Mouse (Mus musculus): ENCODE data around the gene Nle1. TPM values are rescaled to one million over a fixed set of nuclear protein-coding genes. Genes with fewer than 3 reads are reported as not detected.

The Nle1 gene
- total RNA-seq, 4 experiments from 2014 or later = 39.5 to 51.7 (median 46.7) TPM

DNA sequence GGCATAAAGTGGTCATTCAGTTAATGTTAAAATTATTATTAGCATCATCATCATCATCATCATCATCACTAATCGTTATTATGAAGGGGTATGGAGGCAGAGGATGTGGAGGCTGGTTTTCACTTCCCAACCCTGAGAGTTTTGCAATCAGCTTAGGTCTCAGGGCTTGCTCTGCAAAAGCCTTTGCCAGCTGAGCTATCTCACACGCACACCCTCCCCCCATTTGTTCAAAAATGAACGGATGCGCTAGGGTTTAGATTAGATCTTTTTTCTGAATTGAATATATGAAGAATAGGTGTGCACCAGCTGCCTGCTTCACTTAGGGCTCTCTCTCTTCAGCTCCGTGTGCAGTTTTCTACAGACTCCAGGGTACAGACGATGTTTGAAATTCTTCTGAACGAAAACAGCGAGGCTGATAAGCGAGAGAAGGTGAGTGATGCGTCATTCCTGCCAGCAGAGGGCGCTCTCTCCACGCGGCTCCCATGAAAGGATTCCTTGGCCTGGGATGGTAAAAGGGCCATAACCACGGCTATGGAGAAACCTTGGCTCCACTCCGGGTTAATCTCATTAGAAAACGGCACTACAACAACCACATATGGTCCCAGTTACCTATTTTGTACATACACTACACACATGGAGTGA, 6.6 kb upstream of the Nle1 start:
- peak; percentile 43 to 66 for DNase-seq (ENCODE audit: low spot score in 2 of 2)

GRCm38 (mm10) chr11:82910679-82911389, 2.6 kb upstream of the Nle1 start:
- DNase-seq (ENCODE audit: low spot score in 2 of 2) = no peak

- no peak for DNase-seq (ENCODE audit: low spot score in 2 of 2)
Observed at GRCm38 (mm10) chr11:82910250-82910649, 2.0 kb upstream of the Nle1 start, which contains the start of gene Unc45b. TSS of gene Unc45b (plus strand) at chr11:82910550.

- DNase-seq (ENCODE audit: low spot score in 2 of 2) = no peak
Observed at GRCm38 (mm10) chr11:82908608-82908989, 388 bp upstream of the Nle1 start.

GRCm38 (mm10) chr11:82905816-82906215, 2.4 kb downstream of the Nle1 start:
- no peak for DNase-seq (ENCODE audit: low spot score in 2 of 2)

DNA sequence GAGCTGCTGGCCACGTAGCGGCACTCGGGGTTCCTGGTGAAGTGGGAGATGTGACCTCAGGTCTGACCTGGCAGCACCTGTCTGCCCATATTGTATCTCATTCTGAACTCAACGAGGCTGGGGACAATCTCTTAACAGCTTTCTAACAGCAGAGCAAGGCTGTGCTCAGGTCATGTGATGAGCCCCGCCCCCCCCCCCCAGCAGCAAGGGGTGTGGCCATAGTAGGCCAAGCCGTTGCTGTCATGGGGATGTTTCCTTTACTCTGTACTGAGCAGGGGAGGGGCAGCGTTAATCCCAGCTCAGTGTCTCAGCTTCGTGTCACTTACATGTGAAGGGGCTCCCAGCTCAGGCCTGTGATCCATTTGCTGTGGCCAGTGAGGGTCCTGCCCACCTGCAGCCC, 3.3 kb downstream of the Nle1 start:
- no peak for DNase-seq (ENCODE audit: low spot score in 2 of 2)

DNA sequence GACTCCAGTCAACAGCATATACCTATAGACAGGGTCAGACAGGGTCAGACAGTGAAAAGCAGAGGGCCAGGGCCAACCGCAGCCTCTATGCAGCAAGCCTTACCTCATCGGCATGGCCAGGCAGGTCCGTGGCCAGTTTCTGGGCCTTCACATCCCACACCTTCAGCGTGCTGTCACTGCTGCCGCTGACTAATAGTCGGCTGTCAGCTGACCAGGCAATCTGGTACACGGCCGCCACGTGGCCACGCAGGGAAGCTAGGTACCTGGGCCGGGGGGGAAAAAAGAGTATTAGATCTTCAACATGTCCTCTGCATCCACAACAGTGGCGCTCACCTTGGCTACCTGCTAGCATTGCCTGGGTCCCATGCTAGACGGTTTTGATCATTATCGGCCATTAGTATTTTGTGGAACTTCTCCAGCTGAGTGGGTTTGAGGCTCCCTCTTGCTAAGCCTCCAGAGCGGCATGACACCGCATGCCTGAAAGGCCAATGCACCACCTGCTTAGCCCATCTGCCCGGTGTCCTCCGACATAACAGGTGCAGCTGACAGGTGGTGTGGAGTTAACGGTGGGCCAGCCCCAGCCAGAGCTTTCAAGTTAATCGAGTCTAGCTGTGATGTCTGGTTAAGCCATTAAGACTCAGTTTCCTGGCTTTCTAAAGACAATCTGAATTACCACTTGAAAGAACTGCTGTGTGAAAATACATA, 6.5 kb downstream of the Nle1 start:
- no peak for DNase-seq (ENCODE audit: low spot score in 2 of 2)

- no peak for DNase-seq (ENCODE audit: low spot score in 2 of 2)
Observed at GRCm38 (mm10) chr11:82899720-82900119, 8.5 kb downstream of the Nle1 start.

GRCm38 (mm10) chr11:82897478-82897877, 10.7 kb downstream of the Nle1 start:
- DNase-seq (ENCODE audit: low spot score in 2 of 2) = no peak

DNA sequence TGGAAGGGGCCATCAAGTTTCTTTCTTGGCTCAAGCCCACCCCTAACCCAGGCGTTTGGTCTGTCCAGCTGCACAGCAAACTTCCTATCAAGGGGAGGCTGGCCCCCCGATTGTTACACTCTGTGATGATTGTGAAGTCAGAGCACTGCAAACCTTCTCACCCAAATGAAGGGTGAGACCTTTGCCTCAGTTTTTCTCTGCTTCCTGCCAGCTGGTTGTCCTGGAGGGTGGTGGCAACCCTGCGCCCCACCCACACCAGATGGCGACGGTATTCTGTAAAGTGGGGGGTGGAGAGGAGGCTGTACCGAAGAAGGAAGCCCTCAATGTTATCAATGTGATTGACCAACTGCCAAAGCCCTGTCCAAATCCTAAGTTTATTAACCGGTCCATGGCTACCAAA, 16.3 kb downstream of the Nle1 start, which contains the start of gene Fndc8:
TSS of gene Fndc8 (plus strand) at position 189 of the 400 bp plus-strand sequence.
- DNase-seq (ENCODE audit: low spot score in 2 of 2) = no peak

DNA sequence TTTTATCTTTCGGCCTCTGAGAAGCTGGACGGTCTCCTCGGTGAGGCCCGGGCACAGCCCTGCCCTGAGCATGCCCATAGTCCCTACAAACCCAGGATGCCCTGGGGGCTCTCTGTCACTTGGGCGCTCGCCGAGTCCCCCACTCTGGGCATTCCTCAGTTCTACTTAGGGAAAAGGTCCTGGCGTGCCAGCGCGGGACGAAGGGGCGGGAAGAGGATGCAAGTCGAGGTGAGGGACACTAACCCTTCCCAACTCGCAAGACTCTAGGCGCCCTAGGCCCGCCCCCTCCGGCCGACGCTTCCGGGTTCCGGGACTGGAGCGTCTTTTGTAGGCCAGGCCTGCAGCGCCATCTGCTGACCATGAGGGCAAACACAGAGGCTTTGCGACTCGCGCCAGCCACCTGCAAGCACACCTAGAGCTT, 17.9 kb downstream of the Nle1 start, which contains the start of gene Rad51d:
TSS of gene Rad51d (minus strand) at position 273 of the 421 bp plus-strand sequence.
- DNase-seq (ENCODE audit: low spot score in 2 of 2) = peak; percentile 86 to 92

DNA sequence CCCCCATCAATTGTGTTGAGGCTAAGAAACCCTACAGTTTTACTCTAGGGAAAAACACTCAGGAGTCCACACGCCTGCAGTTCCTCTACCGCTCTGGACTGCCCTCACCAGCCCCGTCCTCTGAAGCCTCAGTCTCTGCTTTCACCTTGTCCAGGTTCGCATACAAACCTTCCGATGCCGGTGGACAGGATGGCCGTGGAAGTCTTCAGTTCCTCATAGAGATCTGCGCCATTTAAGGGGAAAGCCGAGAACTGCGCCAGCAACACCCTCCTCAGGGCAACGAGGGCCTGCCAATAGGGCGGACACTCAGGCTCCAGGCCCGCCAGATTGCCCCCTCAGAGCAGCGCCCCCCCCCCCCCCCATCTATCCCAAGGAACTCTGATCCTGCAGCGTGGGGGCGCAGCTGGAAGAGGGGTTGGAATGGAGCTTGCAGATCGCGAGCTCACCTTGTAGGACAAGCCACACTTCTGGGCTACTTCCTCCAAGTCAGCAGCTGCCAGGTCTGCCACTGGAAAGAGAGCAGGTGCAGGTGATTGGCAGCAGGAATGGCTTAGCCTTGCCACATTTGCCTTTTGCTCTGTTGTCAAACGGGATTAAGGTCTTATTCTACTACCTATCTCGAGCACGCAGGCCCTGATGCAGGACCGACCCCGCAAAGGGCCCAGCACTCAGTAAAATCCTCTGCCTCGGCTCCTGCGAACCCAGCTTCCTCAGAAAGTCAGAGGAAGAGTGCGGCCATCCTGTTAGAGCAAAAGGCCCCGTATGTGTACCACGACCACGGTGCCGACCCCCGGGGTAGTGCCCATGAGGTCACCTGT, 18.5 kb downstream of the Nle1 start:
- DNase-seq (ENCODE audit: low spot score in 2 of 2) = no peak

GRCm38 (mm10) chr11:82888491-82888946, 19.7 kb downstream of the Nle1 start:
- DNase-seq (ENCODE audit: low spot score in 2 of 2) = no peak

- no peak for DNase-seq (ENCODE audit: low spot score in 2 of 2)
Observed at GRCm38 (mm10) chr11:82886559-82886958, 21.7 kb downstream of the Nle1 start.

- DNase-seq (ENCODE audit: low spot score in 2 of 2) = no peak
Observed at GRCm38 (mm10) chr11:82883180-82883579, 25.0 kb downstream of the Nle1 start.

DNA sequence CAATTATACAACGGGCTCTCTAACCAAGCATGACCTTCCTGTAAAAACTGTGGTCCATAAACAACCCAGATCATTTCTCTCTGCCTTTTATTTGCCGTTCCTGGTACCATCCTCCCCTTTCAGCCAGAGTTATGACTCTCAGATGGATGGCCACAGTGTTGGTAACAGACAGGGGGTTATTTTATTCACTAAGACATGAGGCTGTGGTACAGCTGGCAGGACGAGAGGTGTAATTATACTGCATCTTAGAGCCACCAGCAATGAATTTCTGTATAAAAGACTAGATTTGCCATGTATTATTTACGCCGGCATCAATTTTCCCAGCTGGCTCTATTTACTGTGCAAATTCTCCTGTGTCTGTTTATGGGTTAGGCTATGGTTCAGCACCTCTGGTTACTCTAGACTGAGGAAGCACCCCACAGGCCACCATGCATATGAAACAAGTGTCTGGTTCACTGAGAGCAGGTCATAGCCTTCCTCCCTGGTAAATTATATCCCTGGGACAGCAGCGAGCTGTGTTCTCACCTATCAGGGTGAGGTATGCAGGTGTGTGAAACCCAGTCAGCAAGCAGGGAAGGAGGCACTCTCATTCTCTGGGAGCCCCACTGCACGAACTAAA, 30.4 kb downstream of the Nle1 start:
- DNase-seq (ENCODE audit: low spot score in 2 of 2) = no peak

- DNase-seq (ENCODE audit: low spot score in 2 of 2) = no peak
Observed at GRCm38 (mm10) chr11:82875631-82876030, 32.6 kb downstream of the Nle1 start.

GRCm38 (mm10) chr11:82874924-82875323, 33.3 kb downstream of the Nle1 start:
- DNase-seq (ENCODE audit: low spot score in 2 of 2) = no peak

- DNase-seq (ENCODE audit: low spot score in 2 of 2) = peak; percentile 69 to 94
Observed at GRCm38 (mm10) chr11:82871031-82871446, 37.2 kb downstream of the Nle1 start, which contains the start of gene Rffl. TSS of gene Rffl (minus strand) at chr11:82871210.

- peak in 1 of 2 experiments; percentile 33 for DNase-seq (ENCODE audit: low spot score in 2 of 2)
Observed at GRCm38 (mm10) chr11:82870173-82871030, 37.8 kb downstream of the Nle1 start.
